Mouse (Mus musculus) brain, embryonic 14.5 days (tissue): ENCODE measurements around the gene Pclo. TPM values are rescaled to one million over a fixed set of nuclear protein-coding genes. Genes with fewer than 3 reads are reported as not detected.
"Not testable (repeated sequence)": the region's sequence is repeated elsewhere in the genome, so short reads cannot be mapped to it uniquely, and the experiment has no call there.

Experiments
- DNase-seq: peaks from one replicate; pipeline ENCODE4 v3.0.0-alpha.2; 2011; ENCODE audit warnings: low read depth
- CTCF ChIP-seq: fragments of 200-500 bp; IDR thresholded peaks from 2 replicates; pipeline ENCODE4 v1.5.1; 2012; ENCODE audit warnings: inconsistent platforms, mild to moderate bottlenecking, moderate library complexity, borderline replicate concordance; ENCODE audit not compliant: insufficient read depth, insufficient read length; ENCODE audit errors: extremely low read depth
- POLR2A ChIP-seq: fragments of 200-500 bp; IDR thresholded peaks from 2 replicates; pipeline ENCODE4 v1.6.1; 2012; ENCODE audit warnings: mild to moderate bottlenecking, inconsistent platforms, borderline replicate concordance; ENCODE audit not compliant: poor library complexity, insufficient read depth, insufficient read length, severe bottlenecking; ENCODE audit errors: extremely low read depth
- polyA plus RNA-seq: library from polyadenylated mRNA; depleted of rRNA; stranded (reverse); fragments of >200 nt; gene quantifications from 2 replicates; pipeline ENCODE4 v1.2.3, GENCODE M21; 2012

The Pclo gene
- polyA plus RNA-seq, 1 experiment = 27.9 TPM

DNA sequence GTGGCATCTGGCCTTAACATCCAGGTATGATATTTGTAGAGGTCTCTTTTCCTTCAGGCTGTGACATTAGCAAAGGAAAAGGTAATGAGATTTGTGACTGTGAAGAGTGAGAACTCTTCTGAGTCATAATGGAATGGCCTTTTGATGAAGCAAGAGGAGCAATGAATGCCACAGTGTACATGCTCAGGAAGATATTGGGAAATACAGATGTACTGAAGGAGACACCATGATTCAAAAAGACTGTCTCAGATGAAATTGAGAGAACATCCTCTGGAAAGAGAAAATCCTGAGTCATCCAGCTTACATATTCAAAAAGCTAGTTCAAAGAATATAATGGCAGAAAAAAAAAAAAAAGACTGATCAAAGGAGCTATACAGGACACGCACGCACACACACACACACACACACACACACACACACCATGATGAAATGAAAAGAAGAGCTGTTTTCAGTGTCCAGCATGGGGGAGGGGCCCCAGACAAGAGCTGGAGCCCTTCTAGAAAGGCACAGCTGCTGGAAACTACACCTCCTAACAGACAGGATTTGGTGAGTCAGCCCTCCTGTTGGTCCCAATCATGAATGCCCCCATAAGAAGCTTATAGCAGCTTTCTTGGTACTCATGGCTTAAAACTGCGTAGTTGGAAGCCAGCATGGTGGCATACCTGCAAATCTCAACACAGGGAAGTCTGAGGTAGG is 318.6 kb downstream of the Pclo start:
- peak; percentile 62 for DNase-seq
- TF ChIP-seq CTCF (no peak), POLR2A (no peak)

DNA sequence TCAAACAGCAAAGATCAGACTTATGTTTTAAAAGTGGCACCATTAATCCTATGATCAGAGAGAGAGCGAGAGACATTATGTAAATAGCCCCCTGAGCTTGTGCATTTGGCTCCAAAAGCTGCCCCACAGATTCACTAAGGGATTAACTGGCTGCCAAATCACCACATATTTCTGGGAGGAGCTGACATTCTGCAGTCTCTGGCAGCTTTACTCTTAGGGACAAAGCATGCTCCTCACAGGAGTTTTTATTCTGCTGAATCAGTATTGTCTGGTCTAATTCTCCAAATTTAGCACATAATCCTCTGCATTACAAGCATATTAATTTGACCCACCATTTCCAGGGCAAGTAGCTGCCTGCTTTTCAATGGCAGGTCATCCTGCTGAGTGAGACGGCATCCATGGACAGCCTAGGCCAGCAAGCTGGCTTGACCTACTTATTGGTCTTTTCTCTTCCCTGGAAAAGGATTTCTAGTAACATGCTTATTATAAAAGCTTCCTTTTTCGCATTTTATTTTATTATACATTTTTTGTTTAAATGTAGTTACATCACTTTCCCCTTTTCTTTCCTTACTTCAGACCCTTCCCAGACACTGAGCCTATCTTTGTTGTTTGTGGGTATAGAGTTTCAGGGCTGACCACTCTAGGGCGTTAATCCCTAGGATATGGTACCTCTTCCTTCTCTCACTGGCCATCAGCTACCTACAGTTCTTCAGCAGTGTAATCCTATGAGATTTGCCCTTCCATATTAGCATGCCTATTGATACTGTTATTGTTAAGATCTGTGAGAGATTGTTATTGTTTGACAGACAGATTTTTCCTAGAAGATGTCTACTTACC is 319.7 kb downstream of the Pclo start:
- TF ChIP-seq POLR2A (no peak), CTCF (no peak)
- DNase-seq = peak; percentile 89

- no peak for DNase-seq
- TF ChIP-seq POLR2A = no peak
- no peak for TF ChIP-seq CTCF
Observed at GRCm38 (mm10) chr5:14853650-14854049, 338.9 kb downstream of the Pclo start.

GRCm38 (mm10) chr5:14885291-14885690 is 370.6 kb downstream of the Pclo start:
- DNase-seq = not testable (repeated sequence)

DNA sequence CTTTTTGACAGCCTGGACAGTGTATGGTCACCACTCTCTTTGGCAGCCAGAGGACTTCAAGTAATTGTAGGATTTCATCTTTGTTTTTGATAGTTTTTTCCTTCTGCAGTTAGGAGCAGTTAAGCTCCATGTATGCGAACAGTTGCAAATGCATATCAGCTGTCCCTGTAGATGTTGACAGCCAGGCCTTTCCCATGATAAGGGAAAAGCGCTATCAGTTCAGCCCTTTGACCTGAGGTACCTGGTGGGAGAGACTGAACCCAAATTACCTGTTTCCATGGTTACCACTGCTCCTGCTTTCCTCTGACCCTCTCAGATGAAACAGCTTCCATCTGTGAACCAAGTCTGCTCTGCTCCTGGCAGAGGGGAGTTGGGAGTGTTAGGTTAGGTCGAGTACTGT is 377.5 kb downstream of the Pclo start:
- TF ChIP-seq POLR2A = no peak
- no peak for TF ChIP-seq CTCF
- no peak for DNase-seq

GRCm38 (mm10) chr5:14903539-14903938 is 388.8 kb downstream of the Pclo start:
- not testable (repeated sequence) for DNase-seq
